10 mouse cellular contexts compared by ENCODE assay signal in the genomic region with DNA sequence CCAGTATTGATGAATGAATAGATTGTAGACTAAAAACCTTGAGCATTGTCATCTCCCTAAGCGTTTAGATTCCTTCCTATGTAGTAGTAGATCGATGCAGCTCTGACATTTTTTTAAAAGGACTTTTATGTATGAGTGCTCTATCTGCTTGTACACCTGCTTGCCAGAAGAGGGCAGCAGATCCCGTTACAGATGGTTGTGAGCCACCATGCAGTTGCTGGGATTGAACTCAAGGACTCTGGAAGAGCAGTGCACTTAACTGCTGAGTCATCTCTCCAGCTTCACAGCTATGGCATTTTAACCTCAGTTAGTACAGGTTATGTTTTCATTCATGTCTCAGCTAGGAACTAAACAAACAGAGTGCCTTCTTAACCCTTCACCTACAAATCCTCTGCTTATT. TPM values are rescaled to one million over a fixed set of nuclear protein-coding genes. Genes with fewer than 3 reads are reported as not detected.
DNase-seq lines count a peak whose midpoint lies in the region; ATAC-seq and TF ChIP-seq lines count a peak whose summit lies in the region.
"Had no signal": no experiment of that assay in that cellular context is flagged by ENCODE, and none has a peak within 500 bp of the region (broad histone marks: within the 10 kb centered on the region; RNA-seq: fewer than 3 reads in every experiment).

No protein-coding gene starts in this region.

- DNase-seq in cerebellum, adult 2 months = peak; percentile 17 to 26
- no peak for DNase-seq in cerebellum, adult 9-11 months
- peak in 1 of 2 experiments; percentile 13 for DNase-seq in left cerebral cortex, adult 2 months (ENCODE audit: extremely low spot score in 1 of 2, low spot score in 2 of 2)
- no peak for DNase-seq in left cerebral cortex, postnatal 36 days (ENCODE audit: low spot score in 2 of 2)
- DNase-seq in MN1 (ENCODE audit: low spot score) = peak; percentile 9
- peak; percentile 25 to 52 for DNase-seq in cerebellum, postnatal 25 days
- peak; percentile 24 for DNase-seq in liver, postnatal 0 days

- TF ChIP-seq EP300 in liver, postnatal 0 days (IDR thresholded peaks at IDR 0.05; ENCODE audit: low read depth) = no peak

- no peak for ATAC-seq in liver, postnatal 0 days
- ATAC-seq in erythroblast, adult 5-6 weeks (replicated peaks; ENCODE audit: low FRiP score, poor library complexity, severe bottlenecking) = no peak

- H3K4me1 ChIP-seq in cerebellum, adult 2 months (ENCODE audit: control insufficient read depth, insufficient read depth, low read length) = no peaks in the 10 kb centered on the region
- H3K4me1 ChIP-seq in liver, postnatal 0 days (ENCODE audit: insufficient read depth) = no peaks in the 10 kb centered on the region
- H3K4me1 ChIP-seq: heart, embryonic 15.5 days had no signal

- no peaks in the 10 kb centered on the region for H3K36me3 ChIP-seq in liver, postnatal 0 days (replicated peaks; ENCODE audit: insufficient read depth, low read length)
- H3K36me3 ChIP-seq: G1E; heart, embryonic 15.5 days had no signal

- TF ChIP-seq CTCF in cerebellum, adult 2 months (IDR thresholded peaks at IDR 0.05; ENCODE audit: borderline replicate concordance, insufficient read depth, low read depth, low read length) = peak; percentile 54; the same call in 1 of the 2 replicates
- peak; percentile 66 for TF ChIP-seq CTCF in left cerebral cortex, adult 2 months (IDR thresholded peaks at IDR 0.05)
- TF ChIP-seq CTCF in liver, postnatal 0 days (IDR thresholded peaks at IDR 0.05; ENCODE audit: low read depth) = peak; percentile 63

- H3K27me3 ChIP-seq in cerebellum, adult 2 months (ENCODE audit: control insufficient read depth, insufficient read depth, low read length) = no peaks in the 10 kb centered on the region
- H3K27me3 ChIP-seq in liver, postnatal 0 days (ENCODE audit: insufficient read depth, low read length) = no peaks in the 10 kb centered on the region
- H3K27me3 ChIP-seq: heart, embryonic 15.5 days had no signal

- no peak overlapping the region for H3K9ac ChIP-seq in liver, postnatal 0 days (replicated peaks)
- H3K9ac ChIP-seq: heart, embryonic 15.5 days had no signal

- intact Hi-C loops in left cerebral cortex, adult 2 months (cut with DNase I) = no loop called here
- intact Hi-C loops in left cerebral cortex, postnatal 36 days (cut with DNase I) = loop anchor here (5.0 kb wide), 1 partner anchor 212 kb away; no protein-coding TSS in a partner anchor

- H3K4me2 ChIP-seq in liver, postnatal 0 days (ENCODE audit: low read depth, low read length) = no peak overlapping the region
- H3K4me2 ChIP-seq: heart, embryonic 15.5 days had no signal

- H3K27ac ChIP-seq in cerebellum, adult 2 months (ENCODE audit: insufficient read depth, low read length) = no peak overlapping the region
- H3K27ac ChIP-seq in left cerebral cortex, adult 2 months = no peak overlapping the region
- H3K27ac ChIP-seq in liver, postnatal 0 days (ENCODE audit: low read depth) = no peak overlapping the region
- H3K27ac ChIP-seq: heart, embryonic 15.5 days had no signal

- no peak for TF ChIP-seq POLR2A in cerebellum, adult 2 months (IDR thresholded peaks at IDR 0.05; ENCODE audit: borderline replicate concordance, insufficient read depth, low read length)

- WGBS in cerebellum, adult 2 months = 52% methylated on average over 3 of the region's 3 CpGs
- 49% methylated on average over 3 of the region's 3 CpGs for WGBS in liver, postnatal 0 days (ENCODE audit: insufficient replicate concordance)

- H3K9me3 ChIP-seq in liver, postnatal 0 days (ENCODE audit: low read length) = no peaks in the 10 kb centered on the region
- H3K9me3 ChIP-seq: G1E; heart, embryonic 15.5 days had no signal

- no peak overlapping the region for H3K4me3 ChIP-seq in cerebellum, adult 2 months (replicated peaks; ENCODE audit: insufficient read depth, low read depth, low read length)
- H3K4me3 ChIP-seq in left cerebral cortex, adult 2 months = no peak overlapping the region
- H3K4me3 ChIP-seq in liver, postnatal 0 days (ENCODE audit: low read depth, low read length) = no peak overlapping the region
- H3K4me3 ChIP-seq: heart, embryonic 15.5 days had no signal

RNA-seq across cellular contexts. Expression of a gene that starts 15.5 kb away (rescaled TPM):
- polyA plus RNA-seq in cerebellum, adult 2 months (2012; rRNA removed) = 96.4 and 101 TPM in 2 replicates
- 10 to 100 TPM; 69.5 to 76.4 TPM for total RNA-seq in left cerebral cortex, adult 2 months (2021)
- total RNA-seq in left cerebral cortex, postnatal 36 days (2021) = 10 to 100 TPM; 69.1 to 78.0 TPM
- polyA plus RNA-seq in liver, postnatal 0 days (2015; fragmentation: Nextera tagmentation; extraction: Ambion mirVana) = 0.31 and 0.39 TPM in 2 replicates
- total RNA-seq in erythroblast, adult 5-6 weeks (2015; ENCODE audit: low replicate concordance) = 0.38 TPM in 1 of 2 replicates, not detected in the other
- 0.56 TPM in 1 of 2 replicates, not detected in the other for total RNA-seq in erythroblast, adult 5-6 weeks (2017; ENCODE audit: low replicate concordance)
- polyA plus RNA-seq: G1E had no signal

RNA-seq across cellular contexts. Expression of a gene that starts 36.7 kb away (rescaled TPM):
- 1.0 TPM in 2 replicates for polyA plus RNA-seq in cerebellum, adult 2 months (2012; rRNA removed)
- total RNA-seq in left cerebral cortex, adult 2 months (2021) = under 1 TPM; 0.58 to 0.61 TPM
- total RNA-seq in left cerebral cortex, postnatal 36 days (2021) = under 1 TPM; 0.57 to 0.70 TPM
- polyA plus RNA-seq in liver, postnatal 0 days (2015; fragmentation: Nextera tagmentation; extraction: Ambion mirVana) = not detected in 2 replicates
- not detected in 2 replicates for total RNA-seq in erythroblast, adult 5-6 weeks (2015; ENCODE audit: low replicate concordance)
- not detected in 2 replicates for total RNA-seq in erythroblast, adult 5-6 weeks (2017; ENCODE audit: low replicate concordance)
- total RNA-seq: G1E had no signal
- polyA plus RNA-seq: G1E; heart, embryonic 15.5 days had no signal

Comparison
In these comparisons a context has a peak if more than half of its experiments do, and no peak if none do; other contexts are left out.
1. DNase-seq: peak in cerebellum, adult 2 months (2 of 2), MN1 (single experiment), cerebellum, postnatal 25 days (2 of 2) and liver, postnatal 0 days (single experiment); none in cerebellum, adult 9-11 months (single experiment) and left cerebral cortex, postnatal 36 days (0 of 2).
2. RNA of a gene that starts 15.5 kb away (total RNA-seq): 69.1 to 78.0 TPM in left cerebral cortex, postnatal 36 days and 69.5 to 76.4 TPM in left cerebral cortex, adult 2 months; 0.38 to 0.56 TPM in erythroblast, adult 5-6 weeks; every median in the first group is over 10 times any median in the second.
3. Peak in every context shown above with its lines, with median percentiles within 50 percentile points of each other: CTCF ChIP-seq.